Mouse (Mus musculus) cerebral cortex, adult 2 months (tissue): Measurements from ENCODE around the gene Zfp90.

Source experiments
- WGBS: fragments of 180-500 bp; shearing (Covaris S2); methylation state at CpG from one replicate; pipeline ENCODE4 v1.1.7; 2018; 5-methylcytosine and 5-hydroxymethylcytosine counted together

Gene Zfp90

GRCm38 (mm10) chr8:106432954-106433570, 17.9 kb downstream of the Zfp90 start:
- WGBS: 7% methylated on average over 20 of the region's 20 CpGs

DNA sequence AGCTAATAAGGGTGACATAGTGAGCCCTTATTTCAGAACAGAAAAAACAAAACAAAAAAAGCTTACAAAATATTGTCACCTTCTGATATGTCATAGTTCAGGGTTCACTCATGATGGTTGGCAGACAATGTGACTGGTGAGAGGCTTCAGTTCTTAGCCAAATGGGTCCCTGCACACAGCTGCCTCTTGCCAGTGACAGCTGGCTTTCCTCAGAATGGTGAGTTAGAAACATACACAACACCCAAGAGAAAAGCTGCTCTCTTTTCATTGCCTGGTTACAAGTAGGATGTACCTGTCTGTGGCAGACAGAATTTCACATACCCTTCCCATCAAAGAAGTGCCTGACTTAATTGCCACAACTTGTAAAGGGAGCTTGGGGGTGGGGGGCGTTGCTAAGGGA, 18.5 kb downstream of the Zfp90 start:
- WGBS: 60% methylated on average over 1 of the region's 1 CpGs

DNA sequence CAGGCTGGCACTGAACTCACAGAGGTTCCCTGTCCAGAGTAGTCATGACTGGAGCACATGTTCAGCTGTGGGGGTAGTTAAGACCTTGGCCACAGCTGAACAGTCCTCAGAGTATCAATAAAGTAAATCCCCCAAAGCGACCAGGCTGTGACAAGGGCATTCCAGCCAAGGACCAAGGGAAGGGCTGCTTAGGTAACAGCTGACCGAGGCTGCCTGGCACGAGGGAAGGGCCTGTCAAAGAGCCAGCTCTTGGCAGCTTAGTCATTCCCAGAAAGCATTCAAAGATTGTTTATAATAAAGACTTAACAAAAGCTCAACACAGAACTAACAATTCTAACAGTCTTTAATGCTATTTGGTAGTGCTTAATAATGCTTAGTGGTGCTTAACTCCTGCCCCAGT, 22.7 kb downstream of the Zfp90 start:
- whole genome bisulfite sequencing: 57% methylated on average over 3 of the region's 3 CpGs

DNA sequence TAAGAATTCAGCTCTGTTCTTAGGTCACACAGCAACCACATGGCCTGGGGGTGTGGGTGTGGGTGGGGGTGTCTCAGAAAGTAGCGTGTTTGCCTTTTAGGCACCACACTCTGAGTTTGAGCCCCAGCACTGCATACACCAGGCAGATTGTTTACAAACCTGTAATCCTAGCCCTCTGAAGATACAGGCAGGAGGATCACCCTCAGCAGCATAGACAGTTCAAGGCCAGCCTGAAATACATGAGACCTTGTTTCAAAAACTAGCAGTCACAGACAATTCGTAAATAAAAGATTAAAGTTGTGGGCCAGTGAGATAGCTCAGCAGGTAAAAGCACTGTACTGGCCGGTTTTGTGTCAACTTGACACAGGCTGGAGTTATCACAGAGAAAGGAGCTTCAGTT, 25.0 kb downstream of the Zfp90 start:
- WGBS: 89% methylated on average over 3 of the region's 3 CpGs

- 65% methylated on average over 1 of the region's 1 CpGs for WGBS
Measured at GRCm38 (mm10) chr8:106442740-106443139, 27.6 kb downstream of the Zfp90 start.

DNA sequence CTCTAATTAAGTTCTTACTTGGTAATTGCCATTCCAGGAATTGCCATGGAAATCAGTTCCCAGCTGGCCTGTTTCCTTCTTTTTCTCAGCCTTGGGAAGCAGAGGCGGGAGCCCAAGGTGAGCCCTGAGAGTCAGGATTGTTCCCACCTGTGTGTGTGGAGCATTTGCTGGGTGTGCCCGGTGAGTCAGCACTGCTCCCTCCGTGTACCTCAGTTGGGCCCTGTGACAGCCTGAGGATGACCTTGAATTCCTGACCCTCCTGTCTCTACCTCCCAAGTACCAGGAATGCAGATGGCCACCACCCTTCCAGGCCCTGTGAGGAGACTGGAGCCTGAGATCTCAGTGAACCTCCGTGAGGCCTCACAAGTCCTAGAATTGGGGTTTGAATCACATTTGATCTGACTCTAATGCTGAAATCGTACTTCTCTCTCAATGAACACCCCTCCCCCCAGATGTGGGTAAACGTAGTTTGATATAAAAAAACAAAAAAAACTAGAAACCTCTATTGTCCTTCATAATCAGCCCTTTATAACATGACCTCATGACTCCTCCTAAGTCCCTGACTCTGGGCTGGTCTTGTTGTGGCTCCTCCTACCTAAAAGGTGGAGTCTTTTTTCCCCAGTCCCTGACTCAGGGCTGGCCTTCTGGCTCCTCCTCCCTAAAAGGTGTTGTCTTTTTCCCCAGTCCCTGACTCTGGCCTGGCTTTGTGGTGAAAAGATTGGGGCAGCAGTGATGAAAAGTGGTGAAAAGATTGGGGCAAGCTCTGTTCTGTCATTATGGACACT, 36.4 kb downstream of the Zfp90 start:
- 72% methylated on average over 6 of the region's 6 CpGs for WGBS

GRCm38 (mm10) chr8:106452701-106453481, 37.8 kb downstream of the Zfp90 start:
- 84% methylated on average over 12 of the region's 12 CpGs for WGBS

DNA sequence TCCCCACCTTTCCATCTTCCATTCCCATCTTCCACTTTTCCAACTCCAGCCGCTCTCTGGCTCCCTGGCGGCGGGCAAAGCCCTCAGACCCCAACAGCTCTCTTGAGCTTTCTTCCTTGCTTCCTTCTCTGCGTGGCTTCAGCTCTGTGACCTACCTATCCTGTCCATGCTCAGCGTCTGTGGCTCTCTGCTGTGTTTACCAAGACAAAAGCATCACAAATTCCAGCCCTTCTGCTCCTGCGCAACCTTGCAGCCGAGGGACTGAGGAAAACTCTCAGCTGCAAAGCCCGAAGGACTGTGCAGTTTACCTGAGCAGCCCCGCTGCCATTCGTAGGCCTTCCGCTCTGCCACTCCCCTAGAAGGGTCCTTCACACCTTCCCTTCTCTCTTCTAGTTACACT, 38.9 kb downstream of the Zfp90 start:
- WGBS: 75% methylated on average over 11 of the region's 11 CpGs

GRCm38 (mm10) chr8:106462131-106462530, 47.0 kb downstream of the Zfp90 start:
- WGBS: 88% methylated on average over 5 of the region's 5 CpGs

- 81% methylated on average over 6 of the region's 6 CpGs for WGBS
Measured at GRCm38 (mm10) chr8:106463795-106464194, 48.7 kb downstream of the Zfp90 start.

- WGBS: 74% methylated on average over 7 of the region's 7 CpGs
Measured at GRCm38 (mm10) chr8:106469485-106469884, 54.4 kb downstream of the Zfp90 start.

GRCm38 (mm10) chr8:106474001-106474400, 58.9 kb downstream of the Zfp90 start:
- WGBS: 91% methylated on average over 5 of the region's 5 CpGs
